Mouse (Mus musculus) ZHBTc4 (cell line): ENCODE data around the gene Kctd18.
"Not testable (repeated sequence)": the region's sequence is repeated elsewhere in the genome, so short reads cannot be mapped to it uniquely, and the experiment has no call there.

Experiments used
- DNase-seq: peaks from one replicate; pipeline ENCODE4 v3.0.0-alpha.2; 2011; ENCODE audit warnings: low read depth, low spot score

The Kctd18 gene

GRCm38 (mm10) chr1:58018856-58019255 lies at the start of gene Kctd18:
TSS of gene Kctd18 (minus strand) at chr1:58018956.
- no peak for DNase-seq

GRCm38 (mm10) chr1:58065606-58066005 lies 46.9 kb upstream of the Kctd18 start:
- DNase-seq: no peak

DNA sequence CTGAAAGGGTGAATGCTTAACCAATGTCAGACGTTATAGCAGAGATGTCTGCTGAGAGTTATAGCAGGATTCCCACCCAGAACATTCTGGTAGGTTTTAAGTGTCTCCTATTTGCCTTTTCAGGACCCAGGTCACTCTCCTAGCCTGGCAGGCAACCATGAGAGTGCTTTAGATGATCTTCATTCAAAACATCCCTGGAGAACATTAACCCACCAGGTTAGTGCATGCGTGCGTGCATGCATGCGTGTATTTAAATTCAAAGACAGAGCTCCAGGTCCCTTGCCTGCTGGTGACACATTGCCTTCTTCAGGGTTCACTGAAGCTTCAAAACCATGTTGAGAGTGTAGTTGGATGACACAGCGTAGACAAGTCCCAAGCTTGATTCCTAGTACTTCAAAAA lies 46.4 kb upstream of the Kctd18 start:
- DNase-seq: no peak

- DNase-seq: no peak
These were observed 43.4 kb upstream of the Kctd18 start for GRCm38 (mm10) chr1:58062131-58062530.

- no peak for DNase-seq
These were observed 40.1 kb upstream of the Kctd18 start for GRCm38 (mm10) chr1:58058846-58059245.

- no peak for DNase-seq
These were observed 38.2 kb upstream of the Kctd18 start for GRCm38 (mm10) chr1:58056939-58057338.

- DNase-seq: no peak
These were observed 37.5 kb upstream of the Kctd18 start for GRCm38 (mm10) chr1:58056074-58056807.

DNA sequence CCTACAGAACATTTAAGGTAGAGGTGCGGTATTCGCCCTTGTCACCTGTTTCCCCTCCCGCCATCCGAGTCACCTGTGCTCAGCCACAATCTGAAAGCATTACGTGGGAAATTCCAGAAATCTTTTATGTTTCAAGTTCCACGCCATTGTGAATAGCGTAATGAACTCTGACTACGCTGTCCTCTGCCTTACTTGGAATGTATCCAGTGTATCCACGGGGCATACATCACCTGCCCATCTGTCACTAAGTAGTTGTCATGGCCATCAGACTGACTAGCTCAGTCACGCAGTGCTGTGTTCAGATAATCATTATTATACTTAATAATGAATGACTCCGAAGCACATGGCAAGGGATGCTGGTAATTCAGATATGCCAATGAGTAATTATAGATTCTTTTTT lies 36.8 kb upstream of the Kctd18 start:
- no peak for DNase-seq

DNA sequence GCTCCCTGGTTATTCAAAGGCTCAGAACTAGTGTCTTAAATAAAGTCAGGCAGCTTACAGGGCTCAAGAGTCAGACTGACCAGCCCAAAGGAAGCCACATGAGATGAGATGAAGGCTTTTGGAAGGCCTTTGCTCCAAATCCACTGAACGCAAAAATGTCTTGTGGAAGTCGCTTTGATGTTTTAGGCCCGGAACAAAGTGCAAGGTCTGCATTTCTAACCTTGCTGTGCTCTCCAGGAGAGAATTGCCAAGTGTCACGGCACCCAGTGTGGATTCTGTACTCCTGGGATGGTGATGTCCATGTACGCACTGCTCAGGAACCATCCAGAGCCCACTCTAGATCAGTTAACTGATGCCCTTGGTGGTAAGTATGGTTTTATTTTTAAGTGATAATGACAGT lies 30.4 kb upstream of the Kctd18 start:
- DNase-seq: no peak

- no peak for DNase-seq
These were observed 28.1 kb upstream of the Kctd18 start for GRCm38 (mm10) chr1:58046721-58047290.

GRCm38 (mm10) chr1:58045546-58045945 lies 26.8 kb upstream of the Kctd18 start:
- DNase-seq: no peak

- no peak for DNase-seq
These were observed 26.3 kb upstream of the Kctd18 start for GRCm38 (mm10) chr1:58045076-58045475.

- not testable (repeated sequence) for DNase-seq
These were observed 18.6 kb upstream of the Kctd18 start for GRCm38 (mm10) chr1:58037306-58037705.

DNA sequence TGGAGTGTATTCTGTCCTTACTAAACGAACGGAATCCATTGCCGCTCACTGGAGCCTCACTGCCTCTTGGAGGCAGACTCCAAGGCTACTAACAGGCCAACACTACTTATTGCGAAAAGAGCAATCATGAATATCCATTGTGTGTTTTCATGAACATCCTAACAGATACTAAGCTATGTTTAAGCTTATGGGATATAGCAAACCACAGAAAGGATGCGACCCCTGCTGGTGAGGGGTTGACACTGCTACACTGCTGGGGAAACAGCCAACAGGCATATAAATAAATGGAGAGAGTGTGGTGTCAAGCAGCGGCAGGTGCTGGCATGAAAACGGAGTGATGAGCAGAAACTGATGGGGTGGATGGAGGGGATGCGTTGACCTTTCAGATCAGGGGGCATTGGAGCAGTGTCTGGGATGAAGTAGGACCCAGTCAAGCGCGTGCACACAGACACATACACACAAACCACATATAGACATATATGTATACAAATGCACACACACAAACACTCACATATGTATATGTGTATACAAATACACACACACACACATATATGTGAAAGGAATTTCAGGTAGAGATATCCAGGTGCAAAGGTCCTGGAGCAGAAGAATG lies 12.5 kb upstream of the Kctd18 start:
- DNase-seq: peak; percentile 84

GRCm38 (mm10) chr1:58030156-58030871 lies 11.6 kb upstream of the Kctd18 start:
- DNase-seq: peak; percentile 50

DNA sequence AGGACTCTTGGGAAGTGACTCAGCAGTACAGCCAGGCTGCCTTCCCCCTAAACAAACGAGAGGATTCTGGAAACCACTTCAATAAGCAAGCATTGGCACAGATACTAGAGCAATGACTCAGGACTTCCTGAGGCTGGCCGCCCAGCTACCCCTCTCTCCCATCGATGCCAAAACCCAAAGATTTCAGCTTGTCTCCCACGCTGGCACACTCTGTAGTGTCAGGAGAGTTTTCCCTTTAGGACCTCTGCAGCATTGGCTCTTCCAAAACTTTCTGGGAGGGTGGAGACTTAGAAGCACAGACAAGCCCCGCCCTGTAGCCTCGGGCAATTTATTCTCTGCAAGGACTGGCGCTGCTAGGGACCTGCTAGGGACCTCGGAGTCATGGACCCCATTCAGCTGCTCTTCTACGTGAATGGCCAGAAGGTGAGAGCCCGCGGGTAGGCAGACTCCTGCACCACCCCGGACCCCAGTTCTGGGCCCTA lies 10.9 kb upstream of the Kctd18 start, which contains the start of gene Aox1:
Gene Aox1, plus strand, starts transcription at position 296 of the 482 bp plus-strand sequence.
- DNase-seq: peak; percentile 96

DNA sequence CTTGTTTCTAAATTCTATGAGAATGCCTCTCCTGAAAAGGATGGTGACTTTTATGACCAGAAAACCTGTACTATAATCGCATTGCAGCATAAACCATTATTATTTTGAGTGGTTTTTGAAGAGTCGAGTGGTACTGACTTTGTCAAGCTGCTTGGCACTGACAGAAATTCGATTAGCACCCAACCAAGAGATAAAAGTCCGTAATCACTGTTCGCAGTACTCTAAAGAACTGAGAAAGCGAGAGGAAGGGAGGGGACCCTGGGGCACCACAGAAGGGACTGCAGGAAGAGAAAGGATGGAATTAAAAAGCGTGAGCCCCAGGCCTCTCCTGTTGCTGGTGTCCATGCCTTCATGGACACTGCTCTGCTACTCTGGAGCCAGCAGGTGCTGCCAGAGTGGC lies 9.0 kb upstream of the Kctd18 start:
- no peak for DNase-seq

DNA sequence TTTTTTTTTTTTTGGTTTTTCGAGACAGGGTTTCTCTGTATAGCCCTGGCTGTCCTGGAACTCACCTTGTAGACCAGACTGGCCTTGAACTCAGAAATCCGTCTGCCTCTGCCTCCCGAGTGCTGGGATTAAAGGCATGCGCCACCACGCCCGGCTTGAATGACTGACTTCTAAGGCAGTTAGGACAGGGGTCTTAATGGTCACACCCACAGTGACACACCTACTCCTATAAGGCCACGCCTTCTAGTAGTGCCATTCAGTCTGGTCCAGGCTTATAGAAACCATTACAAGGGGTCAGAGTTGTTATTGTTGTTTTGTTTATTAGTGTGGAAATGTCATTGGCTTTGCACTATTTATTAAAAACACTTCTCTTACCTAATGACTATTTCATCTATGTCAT lies 12.4 kb downstream of the Kctd18 start:
- peak; percentile 56 for DNase-seq

DNA sequence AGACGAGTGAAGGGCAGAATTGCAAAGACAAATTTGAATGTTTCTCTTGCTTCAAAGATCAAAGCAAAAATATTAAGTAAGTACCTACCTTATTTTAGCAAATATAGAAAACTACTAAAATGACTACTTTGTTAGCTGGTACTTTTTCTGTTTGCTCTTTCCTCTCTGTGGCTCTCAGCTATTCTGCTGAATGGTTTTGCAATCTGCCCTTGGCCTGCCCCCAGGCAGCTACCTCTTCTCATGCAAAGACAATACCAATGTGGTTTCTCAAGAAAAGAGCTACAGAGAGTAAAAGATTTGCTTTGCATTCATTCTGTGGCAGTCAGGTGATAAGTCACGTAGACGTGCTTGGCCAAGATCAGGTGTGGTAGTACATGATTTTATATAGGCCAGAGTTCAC lies 20.6 kb downstream of the Kctd18 start:
- DNase-seq: peak; percentile 45

DNA sequence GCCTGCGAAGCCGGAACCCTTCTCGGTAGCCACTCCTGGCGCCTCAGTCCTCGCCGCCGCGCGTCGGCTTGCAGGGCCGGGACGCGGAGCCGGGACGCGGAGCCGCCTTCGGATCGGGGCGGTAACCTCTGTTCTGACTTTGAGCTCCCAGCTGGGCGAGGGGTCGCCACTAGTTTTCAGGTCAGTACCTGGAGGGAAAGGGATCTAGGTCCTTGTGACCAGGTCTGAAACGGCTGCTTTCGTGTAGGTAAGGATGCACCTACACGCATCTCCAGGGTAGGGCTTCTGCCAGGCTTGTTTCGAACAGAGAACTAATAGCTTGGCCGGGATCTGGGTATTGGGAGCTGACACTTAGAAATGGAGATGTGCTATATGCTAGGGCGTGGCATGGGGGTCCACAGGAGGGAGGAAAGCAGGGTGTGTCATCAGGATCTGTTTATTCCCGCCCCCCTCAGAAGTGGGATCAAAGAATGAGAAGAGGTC lies 22.6 kb downstream of the Kctd18 start:
- DNase-seq: no peak

DNA sequence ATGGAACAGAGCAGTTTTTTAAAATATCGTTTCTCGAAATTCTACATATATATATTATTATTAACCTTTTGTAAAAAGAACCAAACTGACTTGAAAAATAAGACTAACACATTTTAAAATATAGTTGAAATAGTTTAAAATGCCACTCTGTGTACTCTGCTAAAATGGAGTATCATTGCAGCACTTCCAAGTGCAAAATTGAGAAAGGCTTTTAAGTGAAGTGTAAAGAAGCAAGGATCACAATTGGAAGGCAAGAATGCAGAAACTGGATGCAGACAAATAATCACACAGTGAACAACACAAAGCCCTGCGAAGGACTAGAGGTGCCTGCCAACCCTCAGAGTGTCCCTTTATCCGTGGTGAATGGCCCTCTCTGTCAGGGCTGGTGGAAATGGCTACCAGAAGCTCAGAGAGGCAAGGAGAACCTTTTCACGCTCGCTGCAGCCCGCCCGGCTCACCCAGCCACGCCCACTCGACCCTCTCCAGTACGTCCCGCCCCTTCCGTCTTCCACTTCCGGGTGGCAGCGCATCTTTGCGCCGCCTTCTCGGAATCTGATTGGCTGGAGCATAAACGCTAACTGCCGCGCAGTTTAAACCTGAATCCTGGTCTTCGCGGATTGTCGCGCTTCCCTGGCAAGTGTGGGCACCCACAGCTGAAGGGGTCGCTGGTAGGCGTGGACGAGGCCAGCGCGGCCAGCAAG lies 23.2 kb downstream of the Kctd18 start, which contains the start of gene Sgo2a:
Gene Sgo2a, plus strand, starts transcription at position 540 of the 701 bp plus-strand sequence.
- peak; percentile 98 for DNase-seq
